Mouse (Mus musculus) midbrain, embryonic 14.5 days (tissue): ENCODE data around the gene Arfgap3. TPM values are rescaled to one million over a fixed set of nuclear protein-coding genes. Genes with fewer than 3 reads are reported as not detected.
"Not testable (repeated sequence)": the region's sequence is repeated elsewhere in the genome, so short reads cannot be mapped to it uniquely, and the experiment has no call there.

Experiments used
- ATAC-seq: fragments of 200-750 bp; cut with Nextera tagmentation; 2 replicates; pipeline ENCODE4 v1.8.0; 2017; ENCODE audit warnings: moderate number of reproducible peaks, moderate library complexity; ENCODE audit not compliant: low FRiP score, low TSS enrichment
- DNase-seq: peaks from one replicate; pipeline ENCODE4 v3.0.0-alpha.2; 2015
- H3K27ac ChIP-seq: fragments of 300-500 bp; sonication (generic); replicated peaks from 2 replicates; pipeline ENCODE4 v1.5.1; 2014; ENCODE audit warnings: mild to moderate bottlenecking, low read depth, low read length, moderate library complexity
- H3K27me3 ChIP-seq: fragments of 300-500 bp; sonication (generic); 2 replicates; pipeline ENCODE4 v1.6.1; 2014; ENCODE audit warnings: low read length, control low read depth, mixed read lengths; ENCODE audit not compliant: control insufficient read depth, insufficient read depth
- H3K36me3 ChIP-seq: fragments of 300-500 bp; sonication (generic); 2 replicates; pipeline ENCODE4 v1.6.1; 2014; ENCODE audit warnings: low read length, control low read depth; ENCODE audit not compliant: control insufficient read depth, insufficient read depth
- H3K4me1 ChIP-seq: fragments of 300-500 bp; sonication (generic); 2 replicates; pipeline ENCODE4 v1.6.1; 2014; ENCODE audit warnings: mild to moderate bottlenecking, antibody characterized with exemption, low read length, control low read depth; ENCODE audit not compliant: control insufficient read depth, insufficient read depth
- H3K4me2 ChIP-seq: fragments of 300-500 bp; sonication (generic); 2 replicates; pipeline ENCODE4 v1.6.1; 2014; ENCODE audit warnings: mild to moderate bottlenecking, low read length, moderate library complexity
- H3K4me3 ChIP-seq: fragments of 300-500 bp; sonication (generic); replicated peaks from 2 replicates; pipeline ENCODE4 v1.5.1; 2014; ENCODE audit warnings: low read depth, low read length
- H3K9ac ChIP-seq: fragments of 300-500 bp; sonication (generic); replicated peaks from 2 replicates; pipeline ENCODE4 v1.6.1; 2014; ENCODE audit warnings: mild to moderate bottlenecking, low read length, moderate library complexity
- H3K9me3 ChIP-seq: fragments of 300-500 bp; sonication (generic); 2 replicates; pipeline ENCODE4 v1.6.1; 2016; ENCODE audit warnings: low read length, control low read depth, mixed read lengths; ENCODE audit not compliant: control insufficient read depth
- whole genome bisulfite sequencing: fragments of 180-500 bp; shearing (Covaris S2); extraction: QIAGEN DNeasy Blood & Tissue Kit; methylation state at CpG from one replicate; pipeline ENCODE4 v1.1.7; 2014; 5-methylcytosine and 5-hydroxymethylcytosine counted together
- polyA plus RNA-seq: library from polyadenylated mRNA; unstranded; fragments of >200 nt; fragmentation: Nextera tagmentation; extraction: Ambion mirVana; gene quantifications from 2 replicates; pipeline ENCODE4 v1.2.1, GENCODE M21; 2014

The Arfgap3 gene
- polyA plus RNA-seq, 1 experiment from 2014 or later = 42.2 TPM

DNA sequence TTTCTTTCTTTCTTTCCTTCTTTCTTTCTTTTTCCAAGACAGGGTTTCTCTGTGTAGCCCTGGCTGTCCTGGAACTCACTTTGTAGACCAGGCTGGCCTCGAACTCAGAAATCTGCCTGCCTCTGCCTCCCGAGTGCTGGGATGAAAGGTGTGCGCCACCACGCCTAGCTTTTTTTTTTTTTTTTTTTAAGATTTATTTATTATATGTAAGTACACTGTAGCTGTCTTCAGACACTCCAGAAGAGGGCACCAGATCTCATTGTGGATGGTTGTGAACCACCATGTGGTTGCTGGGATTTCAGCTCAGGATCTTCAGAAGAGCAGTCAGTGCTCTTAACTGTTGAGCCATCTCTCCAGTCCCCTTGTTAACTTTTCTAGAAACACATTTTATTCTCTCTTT is 18.7 kb upstream of the Arfgap3 start:
- not testable (repeated sequence) for H3K4me3 ChIP-seq, H3K4me1 ChIP-seq, H3K9me3 ChIP-seq, ATAC-seq, H3K36me3 ChIP-seq, H3K9ac ChIP-seq, H3K27ac ChIP-seq, H3K4me2 ChIP-seq, H3K27me3 ChIP-seq, DNase-seq
- WGBS = 83% methylated on average over 4 of the region's 4 CpGs

DNA sequence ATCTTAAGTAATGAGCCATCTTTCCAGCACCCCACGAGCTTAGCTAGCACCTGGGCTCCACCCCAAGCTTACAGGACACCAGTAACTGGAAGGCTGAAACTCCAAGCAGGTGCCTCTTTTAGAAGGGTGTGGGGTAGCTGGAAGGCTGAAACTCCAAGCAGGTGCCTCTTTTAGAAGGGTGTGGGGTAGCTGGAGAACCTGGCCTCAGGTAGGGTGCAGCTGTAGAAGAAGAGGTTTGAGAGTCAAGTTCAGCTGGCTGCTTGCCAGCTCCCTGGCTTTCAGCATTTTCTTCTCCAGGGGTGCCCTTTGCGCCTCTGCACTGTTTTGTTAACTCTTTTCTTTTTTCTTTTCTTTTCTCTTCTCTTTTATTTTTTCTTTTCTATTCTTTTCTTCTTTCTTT is 18.2 kb upstream of the Arfgap3 start:
- ATAC-seq = no peak
- DNase-seq = no peak
- H3K27me3 ChIP-seq = no peaks in the 10 kb centered on the region
- no peak overlapping the region for H3K4me3 ChIP-seq
- H3K27ac ChIP-seq = no peak overlapping the region
- no peak overlapping the region for H3K4me2 ChIP-seq
- H3K9me3 ChIP-seq = no peaks in the 10 kb centered on the region
- H3K9ac ChIP-seq = no peak overlapping the region
- no peaks in the 10 kb centered on the region for H3K36me3 ChIP-seq
- 92% methylated on average over 2 of the region's 2 CpGs for WGBS
- no peaks in the 10 kb centered on the region for H3K4me1 ChIP-seq

DNA sequence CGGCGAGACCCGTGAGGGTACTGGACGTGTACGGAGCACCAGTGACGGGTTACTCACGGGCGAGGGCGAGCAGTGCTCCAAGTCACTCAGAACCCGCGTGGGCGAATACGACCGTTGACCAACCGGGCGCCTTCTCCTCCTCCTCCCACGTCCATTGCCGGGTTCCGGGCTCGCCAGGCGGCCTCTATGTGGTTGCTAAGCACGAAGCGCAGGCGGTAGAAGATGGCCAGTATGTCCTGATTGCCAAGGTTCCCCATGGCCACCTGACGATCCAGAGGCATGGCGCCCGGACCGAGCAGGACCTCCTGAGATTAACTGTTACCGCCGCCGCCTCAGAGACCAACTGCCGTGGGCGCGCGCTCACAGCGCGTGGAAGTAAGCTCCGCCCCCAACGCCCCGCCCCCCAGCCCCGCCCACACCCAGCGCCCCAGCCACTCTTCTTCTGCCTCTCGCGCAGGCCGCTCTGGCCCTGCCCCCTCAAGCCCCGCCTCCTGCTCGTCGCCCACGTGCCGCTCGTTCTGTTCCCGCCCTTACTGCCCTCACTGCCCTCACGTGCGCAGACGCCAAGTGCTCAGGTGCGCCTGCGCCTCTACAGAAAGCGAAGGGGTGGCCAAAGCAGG is 17.0 kb upstream of the Arfgap3 start:
- ATAC-seq (peak; percentile 71), DNase-seq (peak; percentile 79)
- peak overlapping the region; percentile 54 for H3K4me2 ChIP-seq
- WGBS = 29% methylated on average over 58 of the region's 58 CpGs
- peak overlapping the region; percentile 32 for H3K4me3 ChIP-seq
- H3K27ac ChIP-seq = no peak overlapping the region
- no peaks in the 10 kb centered on the region for H3K4me1 ChIP-seq
- H3K27me3 ChIP-seq = no peaks in the 10 kb centered on the region
- H3K9ac ChIP-seq = no peak overlapping the region
- H3K9me3 ChIP-seq = no peaks in the 10 kb centered on the region
- no peaks in the 10 kb centered on the region for H3K36me3 ChIP-seq

DNA sequence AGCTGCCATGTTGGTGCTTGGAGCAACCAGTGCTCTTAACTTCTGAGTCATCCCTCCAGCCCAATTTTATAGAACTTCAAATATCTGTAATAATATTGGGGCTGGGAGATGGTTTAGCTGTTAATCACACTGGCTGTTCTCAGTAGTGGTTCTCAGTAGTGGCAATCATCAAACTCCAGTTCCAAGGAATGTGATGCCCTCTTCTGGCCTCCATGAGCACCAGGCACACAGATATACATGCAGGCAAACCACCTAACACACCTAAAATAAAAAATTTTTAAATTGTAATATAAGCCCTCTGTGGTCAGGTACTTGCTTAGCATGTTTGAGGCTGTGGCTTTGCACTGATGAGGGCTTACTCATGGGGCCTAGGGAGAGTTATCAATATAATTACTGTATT is 15.7 kb upstream of the Arfgap3 start:
- no peak for DNase-seq
- H3K4me2 ChIP-seq = no peak overlapping the region
- H3K27ac ChIP-seq = no peak overlapping the region
- no peaks in the 10 kb centered on the region for H3K4me1 ChIP-seq
- no peaks in the 10 kb centered on the region for H3K27me3 ChIP-seq
- no peak overlapping the region for H3K9ac ChIP-seq
- no peaks in the 10 kb centered on the region for H3K9me3 ChIP-seq
- no peak for ATAC-seq
- H3K4me3 ChIP-seq = no peak overlapping the region
- H3K36me3 ChIP-seq = no peaks in the 10 kb centered on the region

DNA sequence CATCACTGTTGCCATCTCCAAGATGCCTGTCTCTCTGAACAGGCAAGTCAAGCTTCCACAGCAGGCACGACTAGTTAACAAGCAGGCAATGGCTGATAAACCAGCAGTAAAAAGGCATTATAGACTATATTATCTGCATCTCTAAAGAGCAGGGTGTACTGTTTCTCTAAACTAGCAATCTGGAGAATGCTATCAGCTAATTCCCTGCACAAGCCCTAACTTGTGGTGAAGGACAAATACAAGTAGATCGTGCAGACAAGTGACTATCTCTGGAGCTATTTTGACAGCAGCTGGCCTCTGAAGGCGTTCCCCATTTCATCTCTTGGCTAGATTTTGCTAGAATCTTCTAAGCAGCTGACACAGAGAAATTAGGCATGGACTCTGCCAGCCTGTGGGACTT is 14.1 kb upstream of the Arfgap3 start:
- DNase-seq (no peak), ATAC-seq (no peak)
- no peak overlapping the region for H3K27ac ChIP-seq
- no peaks in the 10 kb centered on the region for H3K9me3 ChIP-seq
- WGBS = 71% methylated on average over 3 of the region's 3 CpGs
- H3K9ac ChIP-seq = no peak overlapping the region
- H3K4me1 ChIP-seq = no peaks in the 10 kb centered on the region
- H3K36me3 ChIP-seq = no peaks in the 10 kb centered on the region
- no peaks in the 10 kb centered on the region for H3K27me3 ChIP-seq
- H3K4me3 ChIP-seq = no peak overlapping the region
- H3K4me2 ChIP-seq = no peak overlapping the region

DNA sequence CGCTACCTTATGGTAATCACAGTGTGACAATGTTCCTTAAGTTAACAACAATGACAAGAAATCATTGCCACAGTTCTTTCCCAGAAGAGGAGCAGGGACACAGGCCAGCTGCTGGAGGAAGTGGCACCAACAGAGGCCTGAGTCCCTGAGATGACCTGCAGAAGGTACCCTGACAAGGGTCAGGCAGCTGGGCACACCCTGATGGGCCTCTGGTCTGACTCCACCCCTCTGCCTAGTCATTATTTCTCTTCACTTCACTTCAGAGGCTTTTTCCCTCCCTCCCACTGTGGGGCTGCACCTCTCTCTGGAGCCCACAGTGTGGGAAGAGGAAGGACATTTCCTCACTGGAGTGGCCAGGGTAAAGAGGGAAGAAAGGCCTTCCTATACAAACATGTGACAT is 12.8 kb upstream of the Arfgap3 start:
- not testable (repeated sequence) for DNase-seq, H3K27ac ChIP-seq, H3K36me3 ChIP-seq, H3K27me3 ChIP-seq, H3K4me3 ChIP-seq, H3K4me1 ChIP-seq, H3K9me3 ChIP-seq, H3K4me2 ChIP-seq, H3K9ac ChIP-seq, ATAC-seq
- 83% methylated on average over 1 of the region's 1 CpGs for WGBS

DNA sequence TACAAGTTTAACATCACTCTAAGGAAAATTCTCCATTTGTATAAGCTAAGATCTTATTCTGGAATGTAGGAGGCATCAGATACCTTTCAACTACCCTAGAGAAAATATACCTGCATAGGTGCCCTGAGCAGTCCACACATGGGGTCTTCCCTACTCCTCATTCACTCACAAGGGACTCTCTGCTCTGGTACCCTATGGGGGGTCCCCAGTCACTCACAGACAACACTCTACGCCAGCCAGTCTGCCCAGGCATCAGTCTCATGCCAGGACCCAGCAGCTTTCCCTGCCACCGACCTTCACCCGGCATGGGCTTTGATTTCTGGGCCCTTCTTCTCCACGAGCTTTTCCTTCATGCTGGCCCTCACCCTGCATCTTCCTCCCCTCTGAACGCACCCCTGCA is 10.9 kb upstream of the Arfgap3 start:
- H3K27me3 ChIP-seq, ATAC-seq, H3K4me2 ChIP-seq, DNase-seq, H3K4me3 ChIP-seq, H3K36me3 ChIP-seq, H3K27ac ChIP-seq, H3K9me3 ChIP-seq, H3K4me1 ChIP-seq, H3K9ac ChIP-seq: not testable (repeated sequence)
- WGBS = 59% methylated on average over 5 of the region's 5 CpGs

DNA sequence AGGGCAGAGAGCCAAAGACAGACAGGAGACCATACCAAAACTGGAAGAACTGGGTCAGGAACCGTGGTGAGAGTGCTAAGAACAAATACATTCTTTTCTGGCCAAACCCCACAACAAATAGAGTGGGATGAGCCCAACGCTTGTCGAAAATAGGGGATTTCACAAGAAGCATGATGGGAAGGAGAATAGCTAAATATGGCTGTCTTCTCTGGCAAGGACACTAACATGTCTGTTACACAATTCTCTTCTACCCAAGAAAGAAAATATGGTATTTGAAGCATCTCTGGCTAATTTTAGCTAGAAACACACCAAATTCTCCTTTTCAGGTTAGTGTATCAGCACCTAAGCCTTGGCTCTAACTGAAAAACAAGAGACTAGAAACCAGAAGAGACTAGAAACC is 10.1 kb upstream of the Arfgap3 start:
- Histone ChIP-seq H3K27ac (no peak overlapping the region), H3K9me3 (no peaks in the 10 kb centered on the region), H3K27me3 (no peaks in the 10 kb centered on the region), H3K4me3 (no peak overlapping the region), H3K36me3 (no peaks in the 10 kb centered on the region), H3K4me1 (no peaks in the 10 kb centered on the region), H3K4me2 (no peak overlapping the region), H3K9ac (no peak overlapping the region)
- DNase-seq (no peak), ATAC-seq (no peak)
- 79% methylated on average over 3 of the region's 3 CpGs for WGBS

DNA sequence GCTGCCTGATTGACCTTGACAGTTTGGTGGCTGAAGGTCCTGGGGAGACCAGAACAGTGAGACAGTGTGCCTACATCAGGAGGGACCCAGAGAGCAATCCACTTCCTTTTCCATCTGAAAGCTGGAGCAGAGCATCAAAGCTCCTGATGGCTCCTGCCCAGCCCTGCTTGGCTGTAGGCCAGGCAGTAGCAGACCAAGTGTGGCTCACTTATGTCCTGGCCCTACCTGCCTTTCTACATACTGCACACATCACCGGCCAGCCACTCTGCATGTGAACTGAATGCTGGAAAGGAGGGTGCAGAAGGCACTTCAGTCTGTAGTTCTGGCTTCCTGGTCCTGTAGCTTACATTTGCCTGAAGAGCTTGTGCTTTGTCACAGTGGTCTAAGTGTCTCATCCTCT is 8.4 kb upstream of the Arfgap3 start:
- Histone ChIP-seq H3K4me3 (no peak overlapping the region), H3K36me3 (no peaks in the 10 kb centered on the region), H3K27ac (no peak overlapping the region), H3K9ac (no peak overlapping the region), H3K9me3 (no peaks in the 10 kb centered on the region), H3K27me3 (no peaks in the 10 kb centered on the region), H3K4me2 (no peak overlapping the region), H3K4me1 (no peaks in the 10 kb centered on the region)
- DNase-seq (no peak), ATAC-seq (no peak)
- WGBS = 100% methylated on average over 1 of the region's 1 CpGs
